Mouse (Mus musculus) kidney, embryonic 16.5 days (tissue): ENCODE data around the gene Setx. TPM values are rescaled to one million over a fixed set of nuclear protein-coding genes. Genes with fewer than 3 reads are reported as not detected.
"Not testable (repeated sequence)": the region's sequence is repeated elsewhere in the genome, so short reads cannot be mapped to it uniquely, and the experiment has no call there.

Source experiments
- ATAC-seq: fragments of 200-750 bp; cut with Nextera tagmentation; 2 replicates; pipeline ENCODE4 v1.8.0; 2017; ENCODE audit warnings: moderate TSS enrichment; ENCODE audit not compliant: low FRiP score, low TSS enrichment
- H3K27ac ChIP-seq: fragments of 300-500 bp; sonication (generic); 2 replicates; pipeline ENCODE4 v1.5.1; 2014; ENCODE audit warnings: low read length
- H3K27me3 ChIP-seq: fragments of 300-500 bp; sonication (generic); 2 replicates; pipeline ENCODE4 v1.6.1; 2014; ENCODE audit warnings: low read length, control low read depth, mixed read lengths; ENCODE audit not compliant: insufficient read depth
- H3K36me3 ChIP-seq: fragments of 300-500 bp; sonication (generic); 2 replicates; pipeline ENCODE4 v1.6.1; 2014; ENCODE audit warnings: low read length, control low read depth, mixed read lengths; ENCODE audit not compliant: insufficient read depth
- H3K4me1 ChIP-seq: fragments of 300-500 bp; sonication (generic); 2 replicates; pipeline ENCODE4 v1.6.1; 2014; ENCODE audit warnings: low read length, control low read depth, mixed read lengths; ENCODE audit not compliant: insufficient read depth
- H3K4me2 ChIP-seq: fragments of 300-500 bp; sonication (generic); replicated peaks from 2 replicates; pipeline ENCODE4 v1.6.1; 2014; ENCODE audit warnings: low read depth, low read length
- H3K4me3 ChIP-seq: fragments of 300-500 bp; sonication (generic); 2 replicates; pipeline ENCODE4 v1.5.1; 2014; ENCODE audit warnings: mild to moderate bottlenecking, low read length
- H3K9ac ChIP-seq: fragments of 300-500 bp; sonication (generic); replicated peaks from 2 replicates; pipeline ENCODE4 v1.6.1; 2014; ENCODE audit warnings: low read length
- H3K9me3 ChIP-seq: fragments of 300-500 bp; sonication (generic); 2 replicates; pipeline ENCODE4 v1.6.1; 2016; ENCODE audit warnings: low read length, control low read depth
- WGBS: fragments of 180-500 bp; shearing (Covaris S2); extraction: QIAGEN DNeasy Blood & Tissue Kit; methylation state at CpG from one replicate; pipeline ENCODE4 v1.1.7; 2014; 5-methylcytosine and 5-hydroxymethylcytosine counted together
- polyA plus RNA-seq: library from polyadenylated mRNA; unstranded; fragments of >200 nt; fragmentation: Nextera tagmentation; extraction: Ambion mirVana; gene quantifications from 2 replicates; pipeline ENCODE4 v1.2.1, GENCODE M21; 2015

Setx gene
- polyA plus RNA-seq: 8.0 and 8.9 TPM in 2 replicates

DNA sequence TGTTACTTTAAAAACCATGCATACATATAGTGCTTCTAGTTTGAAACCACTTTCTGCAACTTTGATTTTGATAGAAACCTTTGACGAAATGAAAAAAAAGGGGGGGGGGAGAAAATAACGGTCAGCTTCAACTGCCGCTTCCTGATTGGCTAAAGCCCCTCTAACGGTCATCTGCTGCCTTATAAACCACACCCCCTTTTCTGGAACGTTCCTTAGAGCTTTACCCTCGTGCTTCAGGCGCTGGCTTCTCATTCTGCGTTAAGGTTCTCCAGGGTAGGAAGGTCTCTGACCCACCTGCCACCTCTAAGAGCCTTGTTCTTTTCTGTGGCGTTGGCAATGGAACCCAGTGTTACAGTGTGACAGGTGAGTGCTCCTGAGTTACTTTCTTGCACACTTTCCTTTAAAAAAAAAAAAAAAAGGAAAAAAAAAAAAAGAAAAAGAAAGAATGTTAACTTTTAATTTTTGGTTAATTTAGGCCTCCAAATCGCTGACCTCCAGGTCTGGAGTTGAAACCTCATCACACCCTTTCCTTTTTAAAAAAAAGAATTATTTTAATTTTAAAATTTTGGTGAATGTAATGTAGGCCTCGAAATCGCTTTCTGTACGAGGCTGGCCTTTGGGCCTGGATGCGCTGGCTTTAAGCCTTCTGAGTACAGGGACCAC lies at the start of gene Setx:
TSS of gene Setx (plus strand) at position 275 of the 663 bp plus-strand sequence.
- Histone ChIP-seq H3K36me3 (peaks cover 9% of the 10 kb centered on the region; the same call in 1 of the 2 replicates), H3K27ac (peak within 1 kb of the TSS; percentile 96), H3K27me3 (no peaks in the 10 kb centered on the region), H3K9ac (peak within 1 kb of the TSS; percentile 85), H3K4me2 (peak within 1 kb of the TSS; percentile 63), H3K4me1 (peaks cover 8% of the 10 kb centered on the region), H3K4me3 (peak within 1 kb of the TSS; percentile 79), H3K9me3 (no peaks in the 10 kb centered on the region)
- no peak for ATAC-seq
- 64% methylated on average over 14 of the region's 14 CpGs for WGBS

DNA sequence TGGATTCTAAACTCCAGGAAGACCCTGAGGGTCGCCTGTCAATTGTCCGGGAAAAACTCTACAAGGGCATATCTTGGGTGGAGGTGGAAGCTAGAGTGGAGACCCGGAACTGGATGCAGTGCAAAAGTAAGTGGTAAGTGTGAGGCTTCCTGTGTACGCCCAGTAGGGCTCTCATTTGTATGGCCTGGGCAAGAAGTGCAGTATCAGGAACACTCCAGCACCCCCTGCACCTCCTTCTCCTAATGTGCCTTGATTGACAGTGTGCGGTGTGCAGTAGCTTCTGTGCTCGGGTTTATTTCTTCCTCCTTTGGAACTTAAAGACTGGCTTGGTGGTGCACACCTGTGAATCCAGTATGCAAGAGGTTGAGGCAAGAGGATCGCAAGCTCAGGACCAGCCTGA lies 49.3 kb upstream of the Setx start:
- no peaks in the 10 kb centered on the region for H3K27me3 ChIP-seq
- H3K9ac ChIP-seq: no peak overlapping the region
- H3K27ac ChIP-seq: no peak overlapping the region
- no peak for ATAC-seq
- peaks cover 68% of the 10 kb centered on the region for H3K36me3 ChIP-seq
- no peaks in the 10 kb centered on the region for H3K9me3 ChIP-seq
- H3K4me2 ChIP-seq: no peak overlapping the region
- 93% methylated on average over 7 of the region's 7 CpGs for WGBS
- H3K4me3 ChIP-seq: no peak overlapping the region
- H3K4me1 ChIP-seq: no peaks in the 10 kb centered on the region

DNA sequence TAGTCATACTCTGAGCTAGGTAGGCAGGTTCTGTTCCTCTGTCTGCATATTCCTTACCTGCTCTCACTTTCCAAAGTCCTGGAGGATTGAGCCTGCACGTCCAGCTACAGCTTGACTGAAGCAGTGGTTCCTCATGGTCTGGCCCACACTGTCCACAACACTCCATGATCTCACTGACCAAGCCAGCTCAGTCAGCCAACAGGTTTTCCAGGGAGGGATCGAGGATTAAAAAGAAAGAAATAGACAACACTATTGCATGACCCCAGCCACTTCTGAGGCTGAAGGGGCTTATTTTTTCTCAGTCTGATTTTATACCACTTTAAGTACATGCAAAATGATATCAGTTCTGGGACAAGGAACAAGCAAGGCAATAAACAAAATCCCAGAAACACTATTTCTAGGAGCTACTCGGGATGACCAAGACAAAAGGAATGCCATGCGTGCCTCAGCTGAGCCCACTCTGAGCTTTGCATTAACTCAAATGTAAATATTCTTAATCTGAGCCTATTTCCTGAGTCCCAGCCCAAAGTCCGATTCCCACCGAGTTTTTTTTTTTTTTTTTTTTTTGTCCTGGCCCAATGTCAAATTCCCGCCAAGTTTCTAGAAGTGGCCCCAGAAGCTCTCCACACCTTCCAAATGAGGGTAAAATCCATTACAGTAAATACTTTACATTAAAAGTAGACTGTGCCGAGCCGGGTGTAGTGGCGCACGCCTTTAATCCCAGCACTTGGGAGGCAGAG lies 48.5 kb upstream of the Setx start:
- WGBS: 89% methylated on average over 11 of the region's 11 CpGs
- Histone ChIP-seq H3K27me3 (no peaks in the 10 kb centered on the region), H3K27ac (no peak overlapping the region), H3K9ac (no peak overlapping the region), H3K4me2 (no peak overlapping the region), H3K4me3 (no peak overlapping the region), H3K4me1 (no peaks in the 10 kb centered on the region), H3K36me3 (peaks cover 68% of the 10 kb centered on the region), H3K9me3 (no peaks in the 10 kb centered on the region)
- no peak for ATAC-seq

DNA sequence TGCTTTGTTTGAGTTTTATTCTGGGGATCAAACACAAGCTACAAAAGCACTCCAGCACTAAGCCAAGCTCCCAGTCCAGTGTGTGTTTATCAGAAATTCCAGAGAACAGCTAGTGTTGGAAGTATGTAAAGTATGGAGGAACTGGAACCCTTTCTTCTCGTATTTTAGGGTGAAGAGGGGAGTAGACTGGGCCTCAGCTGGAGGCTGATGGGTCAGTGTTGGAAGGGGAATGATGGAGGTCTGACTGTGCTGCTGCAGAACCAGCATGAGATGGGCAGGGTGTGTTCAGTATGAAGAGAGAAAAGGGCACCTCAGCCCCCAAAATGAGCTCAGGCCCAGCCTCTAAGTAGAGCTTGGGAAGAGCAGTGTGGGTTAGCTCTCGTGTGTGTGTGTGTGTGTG lies 47.8 kb upstream of the Setx start:
- H3K36me3 ChIP-seq: peaks cover 68% of the 10 kb centered on the region
- H3K4me1 ChIP-seq: no peaks in the 10 kb centered on the region
- H3K27ac ChIP-seq: no peak overlapping the region
- H3K27me3 ChIP-seq: no peaks in the 10 kb centered on the region
- 94% methylated on average over 2 of the region's 2 CpGs for WGBS
- no peak overlapping the region for H3K4me2 ChIP-seq
- H3K4me3 ChIP-seq: no peak overlapping the region
- no peak overlapping the region for H3K9ac ChIP-seq
- no peak for ATAC-seq
- no peaks in the 10 kb centered on the region for H3K9me3 ChIP-seq

DNA sequence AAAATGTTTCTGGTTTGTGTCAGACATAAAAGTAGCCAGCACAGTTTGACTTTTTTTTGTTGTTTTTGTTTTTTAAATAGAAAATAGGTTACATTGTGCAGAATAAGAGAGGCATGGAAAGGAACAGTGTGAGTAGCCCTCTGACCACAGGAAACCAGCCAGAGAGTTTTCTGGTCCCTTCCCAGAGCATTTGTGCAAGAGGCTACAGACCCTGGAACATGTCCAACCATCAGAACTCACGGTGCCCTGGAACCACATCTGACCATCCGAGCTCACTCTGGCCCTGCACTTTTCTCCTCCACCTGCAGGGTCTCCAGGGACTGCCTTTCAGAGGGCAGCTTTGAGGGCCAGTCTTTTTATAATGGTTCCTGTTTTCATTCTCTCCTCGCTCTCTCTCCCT lies 42.0 kb upstream of the Setx start:
- WGBS: 46% methylated on average over 3 of the region's 3 CpGs
- Histone ChIP-seq H3K4me1 (no peaks in the 10 kb centered on the region), H3K27me3 (no peaks in the 10 kb centered on the region), H3K27ac (no peak overlapping the region), H3K4me2 (no peak overlapping the region), H3K4me3 (no peak overlapping the region), H3K9me3 (no peaks in the 10 kb centered on the region), H3K36me3 (peaks cover 80% of the 10 kb centered on the region), H3K9ac (no peak overlapping the region)
- no peak for ATAC-seq

DNA sequence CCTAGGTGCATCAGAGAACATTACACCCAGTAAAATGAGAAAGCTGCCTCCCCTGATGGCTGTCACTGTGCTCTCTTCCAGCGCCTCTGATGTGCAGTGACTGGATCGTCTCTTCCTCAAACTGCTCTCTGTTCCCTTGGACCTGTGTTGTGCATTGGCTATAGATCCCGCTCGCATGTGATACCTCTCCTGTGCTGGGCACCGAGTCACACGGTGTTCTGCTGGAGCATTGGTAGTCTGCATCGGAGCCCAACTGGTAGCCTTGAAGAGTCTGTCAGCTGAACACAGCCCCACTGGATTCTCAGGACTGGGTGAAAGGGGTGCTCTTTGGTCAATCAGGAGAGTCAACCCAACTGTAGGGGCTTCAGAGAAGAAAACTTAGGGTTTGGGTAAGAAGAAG lies 38.0 kb upstream of the Setx start:
- Histone ChIP-seq H3K27ac (no peak overlapping the region), H3K4me2 (no peak overlapping the region), H3K36me3 (peaks cover 50% of the 10 kb centered on the region), H3K4me1 (no peaks in the 10 kb centered on the region), H3K27me3 (no peaks in the 10 kb centered on the region), H3K9ac (no peak overlapping the region), H3K4me3 (no peak overlapping the region), H3K9me3 (no peaks in the 10 kb centered on the region)
- ATAC-seq: no peak
- WGBS: 93% methylated on average over 7 of the region's 7 CpGs

DNA sequence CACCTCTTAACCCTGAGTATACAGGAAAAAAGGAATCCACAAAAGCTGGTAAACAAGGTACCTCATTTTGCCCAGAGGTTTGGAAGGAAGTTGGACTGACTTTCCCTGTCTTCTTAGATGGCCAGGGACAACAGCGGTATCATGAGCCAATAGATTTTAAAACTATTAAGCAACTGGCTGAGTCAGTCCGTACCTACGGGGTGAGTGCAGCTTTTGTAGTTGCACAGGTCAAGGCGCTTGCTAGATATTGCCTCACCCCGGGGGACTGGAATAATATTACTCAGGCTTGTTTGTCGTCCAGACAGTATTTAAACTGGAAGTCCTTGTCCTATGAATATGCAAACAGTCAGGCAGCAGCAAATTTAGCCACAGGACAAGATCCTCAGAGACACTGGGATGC lies 34.7 kb upstream of the Setx start:
- 87% methylated on average over 6 of the region's 6 CpGs for WGBS
- H3K27me3 ChIP-seq, H3K27ac ChIP-seq, H3K4me3 ChIP-seq, H3K9ac ChIP-seq, H3K9me3 ChIP-seq, H3K4me2 ChIP-seq, ATAC-seq, H3K4me1 ChIP-seq: not testable (repeated sequence)
- peaks cover 21% of the 10 kb centered on the region for H3K36me3 ChIP-seq

DNA sequence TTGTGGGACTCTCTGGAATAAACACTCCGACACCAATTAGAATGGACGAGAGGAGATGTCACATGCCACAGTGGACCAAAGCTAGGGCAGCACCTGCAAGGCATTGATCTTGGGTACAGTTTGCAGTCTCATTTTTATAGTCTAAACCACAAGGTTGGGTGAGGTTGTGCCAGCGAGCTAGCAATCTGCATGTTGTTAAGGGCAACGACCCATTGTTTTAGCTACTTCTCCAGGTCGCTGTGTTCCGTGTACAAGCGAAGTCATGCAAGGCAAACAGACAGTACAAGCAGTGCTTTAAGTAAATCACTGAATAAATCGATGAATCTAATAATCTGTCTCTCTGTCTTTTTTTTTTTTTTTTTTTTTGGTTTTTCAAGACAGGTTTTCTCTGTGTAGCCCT lies 28.3 kb upstream of the Setx start:
- no peaks in the 10 kb centered on the region for H3K27me3 ChIP-seq
- no peaks in the 10 kb centered on the region for H3K9me3 ChIP-seq
- 81% methylated on average over 8 of the region's 8 CpGs for WGBS
- no peaks in the 10 kb centered on the region for H3K36me3 ChIP-seq
- no peak overlapping the region for H3K4me2 ChIP-seq
- no peak for ATAC-seq
- H3K9ac ChIP-seq: no peak overlapping the region
- no peak overlapping the region for H3K27ac ChIP-seq
- no peak overlapping the region for H3K4me3 ChIP-seq
- H3K4me1 ChIP-seq: no peaks in the 10 kb centered on the region

DNA sequence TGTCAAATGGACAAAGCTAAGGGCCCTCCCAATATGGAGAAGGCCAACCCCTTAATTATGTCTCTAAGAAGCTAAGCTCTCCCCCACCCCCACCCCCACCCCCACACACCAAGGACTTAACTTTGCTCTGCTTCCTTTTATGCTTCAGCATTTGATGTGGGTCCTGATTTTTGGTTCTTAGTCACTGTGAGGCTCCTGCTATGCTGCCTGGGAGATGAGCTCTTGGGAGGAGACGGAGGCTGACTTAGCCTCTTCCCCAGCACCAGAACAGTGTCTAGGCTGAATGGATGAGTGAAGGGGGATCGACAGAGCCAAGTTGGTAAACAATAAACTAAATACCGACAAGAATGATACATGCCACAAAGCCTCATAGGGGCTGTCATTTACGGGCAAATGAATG lies 27.2 kb upstream of the Setx start:
- H3K27ac ChIP-seq: no peak overlapping the region
- ATAC-seq: no peak
- no peaks in the 10 kb centered on the region for H3K9me3 ChIP-seq
- H3K27me3 ChIP-seq: no peaks in the 10 kb centered on the region
- no peak overlapping the region for H3K4me3 ChIP-seq
- H3K4me2 ChIP-seq: no peak overlapping the region
- WGBS: 78% methylated on average over 4 of the region's 4 CpGs
- H3K9ac ChIP-seq: no peak overlapping the region
- H3K4me1 ChIP-seq: no peaks in the 10 kb centered on the region
- no peaks in the 10 kb centered on the region for H3K36me3 ChIP-seq

DNA sequence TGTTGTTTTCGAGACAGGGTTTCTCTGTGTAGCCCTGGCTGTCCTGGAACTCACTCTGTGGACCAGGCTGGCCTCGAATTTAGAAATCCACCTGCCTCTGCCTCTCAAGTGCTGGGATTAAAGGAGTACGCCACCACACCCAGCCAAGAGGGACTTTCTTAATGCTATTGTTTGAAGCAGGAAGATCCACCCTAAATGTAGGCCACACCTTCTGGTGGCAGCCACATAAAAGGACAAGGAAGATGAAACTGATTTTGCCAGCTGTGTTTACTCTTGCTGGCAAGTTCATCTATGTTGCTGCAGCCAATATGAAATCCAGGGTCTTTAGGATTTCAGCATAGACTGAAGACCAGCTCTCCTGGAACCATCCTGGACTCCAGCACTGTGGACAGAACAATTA lies 26.5 kb upstream of the Setx start:
- H3K9ac ChIP-seq: no peak overlapping the region
- H3K27me3 ChIP-seq: no peaks in the 10 kb centered on the region
- H3K4me2 ChIP-seq: no peak overlapping the region
- H3K4me1 ChIP-seq: no peaks in the 10 kb centered on the region
- no peaks in the 10 kb centered on the region for H3K9me3 ChIP-seq
- no peak for ATAC-seq
- no peak overlapping the region for H3K27ac ChIP-seq
- H3K4me3 ChIP-seq: no peak overlapping the region
- WGBS: 92% methylated on average over 3 of the region's 3 CpGs
- H3K36me3 ChIP-seq: no peaks in the 10 kb centered on the region
